Mouse (Mus musculus) stomach, embryonic 16.5 days (tissue): ENCODE measurements around the gene Ncor2. TPM values are rescaled to one million over a fixed set of nuclear protein-coding genes. Genes with fewer than 3 reads are reported as not detected.
A peak's percentile ranks its signal among the peaks of the same experiment; 100 is the strongest.

Experiments
- ATAC-seq: fragments of 200-750 bp; cut with Nextera tagmentation; 2 replicates; pipeline ENCODE4 v1.8.0; 2017; ENCODE audit warnings: moderate number of reproducible peaks, moderate TSS enrichment; ENCODE audit not compliant: insufficient read depth, low FRiP score
- H3K27ac ChIP-seq: fragments of 300-500 bp; sonication (generic); 2 replicates; pipeline ENCODE4 v1.5.1; 2014; ENCODE audit warnings: low read length
- H3K27me3 ChIP-seq: fragments of 300-500 bp; sonication (generic); 2 replicates; pipeline ENCODE4 v1.6.1; 2014; ENCODE audit warnings: low read length, control low read depth, mixed read lengths; ENCODE audit not compliant: control insufficient read depth, insufficient read depth
- H3K36me3 ChIP-seq: fragments of 300-500 bp; sonication (generic); 2 replicates; pipeline ENCODE4 v1.6.1; 2014; ENCODE audit warnings: low read length; ENCODE audit not compliant: control insufficient read depth, insufficient read depth
- H3K4me1 ChIP-seq: fragments of 300-500 bp; sonication (generic); 2 replicates; pipeline ENCODE4 v1.6.1; 2014; ENCODE audit warnings: low read length, control low read depth, mixed read lengths; ENCODE audit not compliant: control insufficient read depth, insufficient read depth
- H3K4me2 ChIP-seq: fragments of 300-500 bp; sonication (generic); 2 replicates; pipeline ENCODE4 v1.6.1; 2014; ENCODE audit warnings: low read depth, low read length, mixed read lengths
- H3K4me3 ChIP-seq: fragments of 300-500 bp; sonication (generic); replicated peaks from 2 replicates; pipeline ENCODE4 v1.5.1; 2014; ENCODE audit warnings: mild to moderate bottlenecking, low read length
- H3K9ac ChIP-seq: fragments of 300-500 bp; sonication (generic); 2 replicates; pipeline ENCODE4 v1.6.1; 2014; ENCODE audit warnings: low read length
- H3K9me3 ChIP-seq: fragments of 300-500 bp; sonication (generic); replicated peaks from 2 replicates; pipeline ENCODE4 v1.6.1; 2016; ENCODE audit warnings: low read length, control low read depth; ENCODE audit not compliant: control insufficient read depth
- WGBS: fragments of 180-500 bp; shearing (Covaris S2); extraction: QIAGEN DNeasy Blood & Tissue Kit; methylation state at CpG from one replicate; pipeline ENCODE4 v1.1.7; 2014; 5-methylcytosine and 5-hydroxymethylcytosine counted together
- polyA plus RNA-seq: library from polyadenylated mRNA; unstranded; fragments of >200 nt; fragmentation: Nextera tagmentation; extraction: Ambion mirVana; gene quantifications from 2 replicates; pipeline ENCODE4 v1.2.1, GENCODE M21; 2015

Gene Ncor2
- polyA plus RNA-seq, 1 experiment from 2014 or later, result 24.6 TPM

DNA sequence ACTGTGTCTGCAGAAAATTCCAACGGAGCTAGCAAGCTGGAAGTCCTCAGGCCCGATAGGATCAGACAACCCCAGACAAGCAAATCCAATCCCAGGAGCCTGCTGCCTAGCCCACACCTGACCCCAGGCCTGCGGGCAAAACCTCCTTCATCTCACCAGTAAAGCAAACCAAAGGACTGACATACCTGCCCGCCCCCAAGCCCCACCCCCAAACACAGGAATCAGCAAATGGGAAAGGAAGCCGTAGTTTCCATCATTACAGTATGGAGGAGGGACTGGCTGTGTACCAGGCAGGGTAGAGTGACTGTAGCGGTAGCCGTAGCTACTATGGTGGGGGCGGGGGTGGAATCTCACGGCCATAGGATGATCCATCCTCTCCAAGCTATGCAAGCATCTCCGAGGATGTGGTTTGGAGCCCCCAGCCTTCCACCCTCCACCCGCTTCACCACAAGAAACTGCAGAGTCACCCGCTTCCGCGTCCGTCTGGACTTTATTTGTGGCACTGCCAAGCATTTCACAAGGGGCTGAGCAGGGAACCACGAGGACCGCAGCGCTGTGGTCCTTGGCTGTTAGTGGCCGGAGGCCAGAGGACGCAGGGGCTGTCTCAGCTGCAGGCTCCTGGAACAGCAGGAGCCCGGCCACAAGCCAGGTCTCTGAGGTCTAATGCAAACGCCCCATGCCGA is 4.4 kb upstream of the Ncor2 start:
- Histone ChIP-seq H3K4me3 (no peak overlapping the region), H3K4me1 (peaks cover 39% of the 10 kb centered on the region), H3K36me3 (no peaks in the 10 kb centered on the region), H3K27ac (peak overlapping the region; percentile 90), H3K4me2 (no peak overlapping the region), H3K27me3 (0 out of 2 replicates have a peak, but pooled peaks cover 2% of the 10 kb centered on the region), H3K9me3 (no peaks in the 10 kb centered on the region), H3K9ac (no peak overlapping the region)
- WGBS, result 43% methylated on average over 23 of the region's 23 CpGs
- ATAC-seq, result no peak

DNA sequence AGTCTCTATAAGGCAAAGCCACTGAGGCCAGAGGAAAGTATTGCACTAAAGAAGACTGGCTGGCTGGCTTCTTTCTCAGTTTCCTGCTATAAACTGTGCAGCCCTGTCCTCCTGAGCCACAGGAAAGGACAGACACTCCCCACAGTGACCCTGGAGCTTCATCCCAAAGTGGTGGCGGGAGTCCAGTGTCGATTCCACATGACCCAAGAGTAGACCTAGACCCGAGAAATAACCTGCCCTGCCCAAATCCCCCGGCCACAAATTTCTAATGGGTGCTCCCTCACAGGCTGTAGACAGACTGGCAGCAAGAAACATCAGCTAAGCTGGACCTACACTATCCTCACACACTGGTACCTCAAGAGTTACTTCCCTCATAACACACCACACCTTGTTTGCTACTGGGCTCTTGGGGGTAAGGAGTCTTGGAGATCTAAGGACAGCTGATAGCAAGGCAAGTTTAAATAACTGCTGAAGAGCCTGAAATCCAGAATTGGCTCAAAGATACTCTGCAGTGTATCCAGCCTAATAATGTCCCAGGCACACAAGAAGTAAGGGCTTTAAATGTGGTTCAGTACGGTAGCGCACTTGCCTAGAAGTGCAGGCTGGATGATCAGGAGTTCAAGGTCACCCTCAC is 1.7 kb upstream of the Ncor2 start:
- no peak overlapping the region for H3K4me2 ChIP-seq
- 0 out of 2 replicates have a peak, but pooled peaks cover 2% of the 10 kb centered on the region for H3K27me3 ChIP-seq
- H3K27ac ChIP-seq, result peak overlapping the region; percentile 99
- H3K36me3 ChIP-seq, result no peaks in the 10 kb centered on the region
- H3K4me1 ChIP-seq, result peaks cover 51% of the 10 kb centered on the region
- 79% methylated on average over 6 of the region's 6 CpGs for WGBS
- no peak for ATAC-seq
- H3K4me3 ChIP-seq, result no peak overlapping the region
- H3K9ac ChIP-seq, result 0 out of 2 replicates have a peak overlapping the region, but pooled peaks have one; percentile 28
- no peaks in the 10 kb centered on the region for H3K9me3 ChIP-seq

DNA sequence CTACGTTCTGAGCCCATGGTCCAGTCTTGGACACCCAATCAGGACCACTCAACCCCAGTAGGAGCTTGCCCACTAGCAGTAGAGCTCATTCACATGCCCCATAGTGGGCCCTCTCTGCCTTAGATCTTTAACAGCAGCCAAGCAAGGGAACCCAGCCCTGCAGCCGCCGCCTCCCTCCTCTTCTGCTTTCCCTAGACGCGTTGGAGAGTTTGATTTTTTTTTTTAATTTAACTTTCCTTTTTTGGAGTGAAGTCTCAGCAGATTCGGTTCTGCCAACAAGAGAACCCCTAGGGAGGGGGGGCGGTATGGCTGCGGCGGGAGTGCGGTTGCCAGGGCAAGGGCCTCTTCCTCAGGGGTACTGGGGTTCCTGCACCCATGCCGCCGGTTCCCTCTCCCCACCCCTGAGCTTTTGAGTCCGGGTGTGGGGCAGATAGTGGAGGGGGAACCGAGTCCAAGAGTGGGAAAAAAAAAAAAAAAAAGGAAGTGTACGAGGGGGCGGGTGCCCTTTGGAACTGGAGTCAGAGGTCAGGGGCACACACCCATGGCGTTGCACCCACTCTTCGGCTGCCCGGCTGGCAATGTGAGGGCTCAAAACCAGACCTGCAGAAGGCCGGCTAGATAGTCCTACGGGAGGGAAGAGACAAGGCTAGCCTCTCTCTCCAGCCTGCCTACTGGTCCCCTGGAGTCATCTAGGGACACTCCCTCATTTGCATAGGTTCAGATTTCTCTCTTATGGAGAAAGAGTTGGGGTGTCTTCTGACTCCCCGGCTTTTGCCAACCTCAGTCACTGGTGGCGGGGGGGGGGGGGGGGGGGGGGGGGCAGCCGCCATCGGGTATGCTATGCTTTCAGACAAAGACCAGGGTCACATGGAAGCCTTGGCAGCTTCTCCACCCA is 963 bp upstream of the Ncor2 start:
- no peaks in the 10 kb centered on the region for H3K36me3 ChIP-seq
- H3K4me1 ChIP-seq, result peaks cover 51% of the 10 kb centered on the region
- ATAC-seq, result peak; percentile 41
- peak overlapping the region; percentile 96 for H3K4me2 ChIP-seq
- peak overlapping the region; percentile 76 for H3K4me3 ChIP-seq
- H3K27ac ChIP-seq, result peak overlapping the region; percentile 99
- WGBS, result 4% methylated on average over 24 of the region's 25 CpGs
- H3K9me3 ChIP-seq, result no peaks in the 10 kb centered on the region
- H3K27me3 ChIP-seq, result 0 out of 2 replicates have a peak, but pooled peaks cover 2% of the 10 kb centered on the region
- peak overlapping the region; percentile 66 for H3K9ac ChIP-seq

DNA sequence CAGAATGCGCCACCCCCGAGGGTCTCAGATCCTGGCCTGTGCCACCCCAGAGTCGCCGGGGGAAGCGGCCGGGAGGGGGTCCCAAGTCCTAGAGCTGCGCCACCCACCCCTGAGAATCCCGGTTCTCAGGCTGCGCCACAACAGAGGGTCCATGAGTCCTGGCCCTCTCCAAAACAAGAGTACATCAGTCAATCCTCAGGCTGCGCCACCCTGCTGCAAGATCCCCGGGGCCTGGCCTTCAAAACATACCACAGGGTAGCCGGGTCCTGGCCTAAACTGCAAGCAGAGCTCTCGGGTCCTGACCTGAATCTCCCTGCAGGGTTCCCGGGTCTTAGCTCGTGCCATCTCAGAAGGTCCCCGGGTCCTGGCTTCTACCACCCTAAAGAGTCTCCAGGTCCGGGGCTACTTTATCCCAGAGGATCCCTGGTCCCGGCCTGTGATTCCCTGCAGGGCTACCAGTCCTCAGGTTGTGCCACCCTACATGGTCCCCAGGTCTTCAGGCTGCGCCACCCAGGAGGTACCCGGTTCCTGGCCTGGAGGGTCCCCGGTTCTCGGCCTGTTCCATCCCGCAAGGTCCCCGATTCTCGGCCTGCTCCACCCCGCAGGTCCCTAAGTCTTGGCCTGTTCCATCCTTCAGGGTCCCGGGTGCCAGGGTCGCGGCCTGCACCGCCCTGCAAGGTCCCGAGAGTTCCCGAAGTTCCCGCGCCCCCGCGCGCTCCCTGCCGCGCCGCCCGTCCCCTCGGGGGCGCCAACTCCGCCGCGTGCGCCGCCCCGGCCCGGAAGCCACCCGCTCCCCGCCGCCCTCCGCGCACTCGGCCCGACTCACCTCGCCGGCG is 630 bp downstream of the Ncor2 start:
- Histone ChIP-seq H3K36me3 (no peaks in the 10 kb centered on the region), H3K4me2 (peak overlapping the region; percentile 96), H3K27me3 (no peaks in the 10 kb centered on the region), H3K9ac (peak overlapping the region; percentile 93), H3K27ac (peak overlapping the region; percentile 97), H3K4me3 (peak overlapping the region; percentile 76), H3K9me3 (no peaks in the 10 kb centered on the region), H3K4me1 (peaks cover 52% of the 10 kb centered on the region)
- WGBS, result under 1% methylated on average over 56 of the region's 60 CpGs
- ATAC-seq, result peak; percentile 26

DNA sequence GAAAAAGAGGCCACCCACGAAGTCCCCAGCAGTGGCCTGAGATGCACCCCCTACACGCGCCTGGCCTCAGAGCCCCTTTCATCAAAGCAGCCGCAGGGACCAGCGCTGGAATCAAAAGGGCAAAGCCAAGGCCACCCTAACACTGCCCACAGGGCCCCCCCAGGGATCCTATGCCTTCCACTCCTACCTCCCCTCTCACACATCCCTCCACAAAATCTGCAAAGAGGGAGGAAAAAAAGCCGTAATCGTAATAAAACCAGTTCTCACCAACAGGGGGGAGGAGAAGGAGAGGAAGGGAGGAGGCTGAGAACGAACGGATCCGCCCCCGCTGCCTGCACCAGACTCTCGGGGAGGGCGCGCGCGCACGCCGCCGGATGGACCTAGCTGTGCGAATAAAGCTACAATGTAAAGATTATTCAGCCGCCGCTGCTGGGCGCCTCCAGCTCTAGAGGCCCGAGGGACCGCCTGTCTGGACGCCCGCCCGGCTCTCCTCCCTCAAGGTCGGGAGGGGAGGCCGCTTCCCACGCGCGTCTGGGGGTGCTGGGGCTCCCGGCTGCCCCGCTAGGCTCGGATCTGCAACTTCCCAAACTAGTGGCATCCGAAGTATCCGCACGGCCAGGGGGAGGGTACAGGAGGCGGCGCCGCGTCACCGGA is 1.4 kb downstream of the Ncor2 start:
- H3K4me1 ChIP-seq, result peaks cover 57% of the 10 kb centered on the region
- H3K27me3 ChIP-seq, result no peaks in the 10 kb centered on the region
- ATAC-seq, result peak; percentile 32

DNA sequence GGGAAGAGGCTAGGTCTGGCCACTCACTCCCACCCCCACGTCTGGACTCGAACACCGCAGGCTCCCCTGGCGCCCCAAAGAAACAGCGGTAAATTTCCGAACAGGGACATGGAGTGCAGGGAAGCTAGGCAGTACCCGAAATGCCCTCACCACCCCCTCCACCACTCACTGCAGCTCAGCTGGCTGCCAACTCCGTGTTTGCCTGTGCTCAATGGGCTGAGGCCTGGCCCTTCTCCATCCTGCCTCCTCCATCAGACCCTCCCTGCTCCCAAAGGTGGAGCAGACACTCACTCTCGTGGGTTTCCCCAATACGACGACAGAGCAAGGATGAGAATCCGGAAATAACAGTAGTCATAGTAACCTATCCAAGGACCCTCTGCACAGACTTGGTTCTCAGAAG is 2.2 kb downstream of the Ncor2 start:
- Histone ChIP-seq H3K9ac (peak overlapping the region; percentile 93), H3K4me3 (peak overlapping the region; percentile 76), H3K36me3 (no peaks in the 10 kb centered on the region), H3K4me2 (peak overlapping the region; percentile 96), H3K27me3 (no peaks in the 10 kb centered on the region), H3K4me1 (peaks cover 64% of the 10 kb centered on the region), H3K9me3 (no peaks in the 10 kb centered on the region), H3K27ac (peak overlapping the region; percentile 97; the same call in 1 of the 2 replicates)
- 18% methylated on average over 12 of the region's 12 CpGs for WGBS
- no peak for ATAC-seq

More for the DNA sequence above, 1.4 kb downstream of the Ncor2 start:
- Histone ChIP-seq H3K4me2 (peak overlapping the region; percentile 96), H3K9me3 (no peaks in the 10 kb centered on the region), H3K4me3 (peak overlapping the region; percentile 76), H3K9ac (peak overlapping the region; percentile 93), H3K27ac (peak overlapping the region; percentile 97), H3K36me3 (no peaks in the 10 kb centered on the region)
- under 1% methylated on average over 44 of the region's 44 CpGs for WGBS

DNA sequence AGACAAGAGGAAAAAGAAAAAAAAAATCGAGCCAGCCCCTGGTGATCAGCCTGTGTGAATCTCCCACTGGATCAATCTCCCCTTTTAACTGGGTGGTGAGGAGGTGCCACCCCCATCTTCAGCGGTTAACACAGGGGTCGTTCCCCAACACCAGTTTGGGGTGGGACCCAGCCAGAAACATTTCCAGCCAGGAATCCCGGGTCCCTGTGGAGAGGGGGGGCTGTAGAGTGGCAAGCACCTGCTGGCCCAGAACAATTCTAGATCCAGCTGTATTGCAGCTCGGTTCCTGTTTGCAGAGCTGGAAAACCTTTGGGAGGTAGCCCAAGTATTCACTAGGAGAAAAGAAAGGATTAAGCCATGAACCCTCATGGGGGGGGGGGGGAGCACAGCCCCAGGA is 2.7 kb downstream of the Ncor2 start:
- 33% methylated on average over 5 of the region's 5 CpGs for WGBS

More for the DNA sequence above, 2.7 kb downstream of the Ncor2 start:
- no peak for ATAC-seq
- Histone ChIP-seq H3K4me3 (peak overlapping the region; percentile 76), H3K27ac (no peak overlapping the region), H3K4me1 (peaks cover 69% of the 10 kb centered on the region), H3K27me3 (no peaks in the 10 kb centered on the region), H3K9ac (peak overlapping the region; percentile 93; the same call in 1 of the 2 replicates), H3K9me3 (no peaks in the 10 kb centered on the region), H3K4me2 (peak overlapping the region; percentile 96), H3K36me3 (no peaks in the 10 kb centered on the region)
